Mouse (Mus musculus) intestine, postnatal 0 days (tissue): ENCODE measurements at regions not wholly inside any gene's neighbourhood (a gene's known extent, or its start where the extent isn't known, plus 50 kb on each side); places are given as distances from the start of the nearest gene placed in this dataset. TPM values are rescaled to one million over a fixed set of nuclear protein-coding genes. Genes with fewer than 3 reads are reported as not detected.

Experiments used
- ATAC-seq: fragments of 200-750 bp; cut with Nextera tagmentation; 2 replicates; pipeline ENCODE4 v1.8.0; 2017; ENCODE audit warnings: mild to moderate bottlenecking, moderate TSS enrichment, moderate library complexity
- H3K27ac ChIP-seq: fragments of 300-500 bp; sonication (generic); 2 replicates; pipeline ENCODE4 v1.5.1; 2014; ENCODE audit warnings: mild to moderate bottlenecking, low read depth, low read length, moderate library complexity
- H3K27me3 ChIP-seq: fragments of 300-500 bp; sonication (generic); replicated peaks from 2 replicates; pipeline ENCODE4 v1.6.1; 2014; ENCODE audit warnings: low read length, mixed read lengths; ENCODE audit not compliant: control insufficient read depth, insufficient read depth
- H3K36me3 ChIP-seq: fragments of 300-500 bp; sonication (generic); 2 replicates; pipeline ENCODE4 v1.6.1; 2014; ENCODE audit warnings: mild to moderate bottlenecking, moderate library complexity; ENCODE audit not compliant: control insufficient read depth, insufficient read depth
- H3K4me1 ChIP-seq: fragments of 300-500 bp; sonication (generic); replicated peaks from 2 replicates; pipeline ENCODE4 v1.6.1; 2014; ENCODE audit warnings: antibody characterized with exemption, low read length, mixed read lengths; ENCODE audit not compliant: control insufficient read depth, insufficient read depth
- H3K4me2 ChIP-seq: fragments of 300-500 bp; sonication (generic); replicated peaks from 2 replicates; pipeline ENCODE4 v1.6.1; 2014; ENCODE audit warnings: low read depth, mild to moderate bottlenecking, moderate library complexity
- H3K4me3 ChIP-seq: fragments of 300-500 bp; sonication (generic); 2 replicates; pipeline ENCODE4 v1.5.1; 2014; ENCODE audit warnings: low read depth, low read length
- H3K9ac ChIP-seq: fragments of 300-500 bp; sonication (generic); 2 replicates; pipeline ENCODE4 v1.6.1; 2014; ENCODE audit warnings: mild to moderate bottlenecking, low read depth, low read length
- H3K9me3 ChIP-seq: fragments of 300-500 bp; sonication (generic); 2 replicates; pipeline ENCODE4 v1.6.1; 2016; ENCODE audit warnings: mixed run types; ENCODE audit not compliant: control insufficient read depth
- CTCF ChIP-seq: sonication (generic); IDR thresholded peaks from 2 replicates; pipeline ENCODE4 v1.5.1; 2016; ENCODE audit warnings: low read depth, mild to moderate bottlenecking, control low read depth, antibody characterized with exemption, moderate library complexity
- WGBS: fragments of 180-500 bp; shearing (Covaris S2); extraction: QIAGEN DNeasy Blood & Tissue Kit; methylation state at CpG from one replicate; pipeline ENCODE4 v1.1.7; 2014; 5-methylcytosine and 5-hydroxymethylcytosine counted together
- microRNA-seq: library from miRNA; unstranded; fragments of <30 nt; microRNA quantifications from one replicate; pipeline ENCODE4, GENCODE M21; 2016

GRCm38 (mm10) chr13:90646356-90646755, 258.8 kb downstream of the Atp6ap1l start:
- no peaks in the 10 kb centered on the region for H3K36me3 ChIP-seq
- no peaks in the 10 kb centered on the region for H3K4me1 ChIP-seq
- H3K27ac ChIP-seq: no peak overlapping the region
- H3K4me2 ChIP-seq: no peak overlapping the region
- TF ChIP-seq CTCF: no peak
- ATAC-seq: no peak
- H3K4me3 ChIP-seq: no peak overlapping the region
- no peak overlapping the region for H3K9ac ChIP-seq
- no peaks in the 10 kb centered on the region for H3K9me3 ChIP-seq
- no peaks in the 10 kb centered on the region for H3K27me3 ChIP-seq
- 84% methylated on average over 4 of the region's 4 CpGs for whole genome bisulfite sequencing

GRCm38 (mm10) chr13:90644216-90644615, 260.9 kb downstream of the Atp6ap1l start:
- H3K36me3 ChIP-seq: no peaks in the 10 kb centered on the region
- no peak overlapping the region for H3K4me3 ChIP-seq
- H3K4me1 ChIP-seq: no peaks in the 10 kb centered on the region
- no peak for TF ChIP-seq CTCF
- no peak overlapping the region for H3K27ac ChIP-seq
- no peak overlapping the region for H3K9ac ChIP-seq
- no peaks in the 10 kb centered on the region for H3K9me3 ChIP-seq
- no peaks in the 10 kb centered on the region for H3K27me3 ChIP-seq
- no peak overlapping the region for H3K4me2 ChIP-seq
- no peak for ATAC-seq

- Histone ChIP-seq H3K27ac (no peak overlapping the region), H3K9me3 (no peaks in the 10 kb centered on the region), H3K4me3 (no peak overlapping the region), H3K4me2 (no peak overlapping the region), H3K27me3 (no peaks in the 10 kb centered on the region), H3K36me3 (no peaks in the 10 kb centered on the region), H3K9ac (no peak overlapping the region), H3K4me1 (no peaks in the 10 kb centered on the region)
- 70% methylated on average over 4 of the region's 4 CpGs for WGBS
- ATAC-seq: no peak
- no peak for TF ChIP-seq CTCF
Measured at GRCm38 (mm10) chr13:90643575-90644215, 261.5 kb downstream of the Atp6ap1l start.

- WGBS: 43% methylated on average over 4 of the region's 4 CpGs
- Histone ChIP-seq H3K9ac (no peak overlapping the region), H3K27ac (no peak overlapping the region), H3K4me2 (no peak overlapping the region), H3K36me3 (no peaks in the 10 kb centered on the region), H3K4me1 (no peaks in the 10 kb centered on the region), H3K27me3 (no peaks in the 10 kb centered on the region), H3K9me3 (no peaks in the 10 kb centered on the region), H3K4me3 (no peak overlapping the region)
- no peak for TF ChIP-seq CTCF
- no peak; the same call in 1 of the 2 replicates for ATAC-seq
Measured at GRCm38 (mm10) chr13:90643109-90643508, 262.0 kb downstream of the Atp6ap1l start.

GRCm38 (mm10) chr13:90642206-90642823, 262.8 kb downstream of the Atp6ap1l start:
- ATAC-seq: no peak
- H3K27me3 ChIP-seq: no peaks in the 10 kb centered on the region
- H3K27ac ChIP-seq: no peak overlapping the region
- H3K9me3 ChIP-seq: no peaks in the 10 kb centered on the region
- no peak for TF ChIP-seq CTCF
- no peaks in the 10 kb centered on the region for H3K4me1 ChIP-seq
- 83% methylated on average over 5 of the region's 5 CpGs for WGBS
- no peaks in the 10 kb centered on the region for H3K36me3 ChIP-seq
- no peak overlapping the region for H3K4me3 ChIP-seq
- no peak overlapping the region for H3K9ac ChIP-seq
- H3K4me2 ChIP-seq: no peak overlapping the region

Small RNA genes in the stretch of these regions (microRNA-seq; reads per million reads assigned to microRNA genes)
- not detected for gene Gm44338
